Mouse (Mus musculus) urinary bladder, adult 2 months (tissue): ENCODE data around the gene Zfp322a. TPM values are rescaled to one million over a fixed set of nuclear protein-coding genes. Genes with fewer than 3 reads are reported as not detected.
"Not testable (repeated sequence)": the region's sequence is repeated elsewhere in the genome, so short reads cannot be mapped to it uniquely, and the experiment has no call there.

Experiments used
- DNase-seq: peaks from one replicate; pipeline ENCODE4 v3.0.0; 2022; ENCODE audit warnings: low spot score
- polyA plus RNA-seq: library from polyadenylated mRNA; depleted of rRNA; stranded (reverse); fragments of >200 nt; gene quantifications from 2 replicates; pipeline ENCODE4 v1.2.3, GENCODE M21; 2012; rRNA removed

Zfp322a gene
- 12.7 and 15.8 TPM in 2 replicates for polyA plus RNA-seq

DNA sequence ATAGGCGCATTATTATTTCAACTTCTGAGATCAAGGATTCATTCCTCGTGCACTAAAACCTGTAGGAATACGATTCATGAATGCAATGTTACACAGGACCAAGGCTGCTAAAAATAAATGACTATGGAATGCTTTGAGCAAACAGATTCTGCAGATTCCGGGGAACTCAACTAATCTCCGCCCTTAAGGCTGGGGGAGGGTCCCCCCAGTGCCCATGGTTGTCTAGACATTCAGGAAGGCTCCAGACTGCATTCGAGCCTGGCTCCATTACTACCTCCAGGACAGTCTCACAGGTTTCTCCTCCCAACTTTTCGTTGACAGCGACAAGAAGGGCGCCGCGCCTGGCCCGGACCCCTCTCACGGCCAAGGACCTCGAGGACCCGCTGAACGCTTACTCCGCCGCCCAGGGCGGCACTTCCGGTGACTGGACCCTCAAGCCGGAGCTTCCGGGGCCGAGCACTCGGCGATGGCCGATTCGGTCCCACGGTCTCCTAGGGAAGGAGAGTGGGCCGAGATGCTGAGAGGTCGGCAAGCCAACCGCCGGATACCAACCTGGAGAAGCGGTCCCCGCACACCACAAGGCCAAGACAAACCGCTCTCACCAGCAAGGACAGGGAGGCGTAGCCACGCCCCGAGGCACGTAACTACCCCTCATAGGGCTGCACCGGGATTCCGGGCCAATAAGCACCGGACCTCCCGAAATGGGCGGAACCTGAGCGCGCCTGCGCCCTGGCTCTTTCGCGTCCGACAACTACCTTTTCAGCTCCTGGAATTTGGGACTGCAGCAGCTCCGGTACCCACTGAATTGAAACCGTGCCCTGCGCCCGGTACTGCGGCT, at the start of gene Zfp322a:
Gene Zfp322a (minus strand): TSS at position 626 of the 838 bp plus-strand sequence.
- DNase-seq: peak; percentile 92

- DNase-seq: no peak
These were observed 43.9 kb upstream of the Zfp322a start for GRCm38 (mm10) chr13:23412630-23413521.

GRCm38 (mm10) chr13:23412211-23412629, 43.2 kb upstream of the Zfp322a start:
- DNase-seq: no peak

DNA sequence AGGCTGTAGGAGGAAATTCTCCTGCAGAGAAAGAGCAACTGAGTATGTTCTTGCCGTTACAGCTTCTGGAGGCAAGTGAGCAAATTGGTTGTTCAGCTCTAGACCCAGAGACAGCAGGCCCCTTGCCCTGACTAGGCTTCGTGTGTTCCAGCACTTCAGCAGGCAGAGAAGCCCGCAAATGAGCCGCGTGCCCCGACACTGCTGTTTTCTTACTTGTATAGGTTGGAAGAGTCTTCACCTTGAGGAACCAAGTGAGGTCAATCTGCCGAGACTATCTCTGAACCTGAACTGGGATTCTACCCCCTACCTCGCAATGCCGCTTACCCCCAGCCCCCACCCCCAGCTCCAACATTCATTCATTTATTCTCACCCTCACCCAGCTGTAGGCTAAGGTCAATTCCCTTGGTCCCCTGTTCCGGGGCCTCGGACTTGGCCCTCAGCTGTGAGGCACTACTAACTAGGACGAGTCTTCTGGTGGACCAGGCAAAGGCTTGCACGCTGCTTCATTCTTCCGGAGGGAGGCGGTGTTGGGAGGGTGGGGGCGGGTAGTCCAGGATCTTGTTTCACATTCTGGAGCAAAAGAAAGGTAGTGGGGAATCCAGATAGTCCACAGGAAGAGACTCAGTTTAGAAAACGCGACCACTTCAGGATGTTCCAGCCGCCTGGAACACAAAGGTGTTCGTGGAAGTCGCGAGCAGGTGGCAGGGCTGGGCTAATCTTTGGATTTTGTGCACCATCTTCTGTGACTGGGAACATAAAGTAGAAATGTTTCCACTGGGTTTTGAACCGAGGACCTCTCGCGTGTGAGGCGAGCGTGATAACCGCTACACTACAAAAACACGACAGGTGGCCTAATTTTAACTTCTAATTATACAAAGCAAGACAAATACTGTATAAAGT, 42.6 kb upstream of the Zfp322a start:
- no peak for DNase-seq

DNA sequence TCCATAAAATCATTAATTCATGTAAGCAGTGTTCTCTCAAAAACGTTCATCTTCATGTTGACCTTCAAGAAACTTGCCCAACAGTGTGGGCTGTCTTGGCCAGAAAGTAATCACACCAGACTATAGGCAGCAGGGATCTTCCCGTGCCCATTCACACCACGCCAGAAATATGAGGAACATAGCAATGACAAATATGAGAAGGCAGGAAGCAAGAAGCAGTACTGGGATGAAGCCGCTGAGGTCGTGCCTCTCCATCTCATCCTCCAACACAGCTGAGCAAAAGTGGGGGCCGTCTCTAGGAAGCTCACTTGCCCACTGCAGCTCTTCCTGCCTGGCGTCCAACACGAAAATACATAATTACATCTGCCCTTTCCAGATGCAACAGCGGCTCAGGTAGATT, 41.6 kb upstream of the Zfp322a start:
- no peak for DNase-seq

DNA sequence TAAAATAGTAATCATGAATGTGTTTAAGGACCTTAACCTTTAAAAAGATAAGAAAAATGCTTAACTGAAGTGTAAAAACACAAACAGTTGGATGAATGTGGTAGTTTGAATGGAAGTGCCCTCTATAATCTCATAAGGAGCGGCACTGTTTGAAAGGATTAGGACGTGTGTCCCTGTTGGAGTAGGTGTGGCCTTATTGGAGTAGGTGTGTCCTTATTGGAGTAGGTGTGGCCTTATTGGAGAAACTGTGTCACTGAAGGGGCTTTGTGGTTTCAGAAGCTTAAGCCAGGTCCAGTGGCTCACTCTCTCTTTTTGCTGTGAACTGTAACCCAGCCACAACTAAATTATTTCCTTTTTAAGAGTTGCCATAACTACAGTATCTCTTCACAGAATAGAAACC, 33.6 kb upstream of the Zfp322a start:
- DNase-seq: no peak

- DNase-seq: peak; percentile 57
These were observed 32.9 kb upstream of the Zfp322a start for GRCm38 (mm10) chr13:23401683-23402527.

- no peak for DNase-seq
These were observed 32.0 kb upstream of the Zfp322a start for GRCm38 (mm10) chr13:23400771-23401682.

DNA sequence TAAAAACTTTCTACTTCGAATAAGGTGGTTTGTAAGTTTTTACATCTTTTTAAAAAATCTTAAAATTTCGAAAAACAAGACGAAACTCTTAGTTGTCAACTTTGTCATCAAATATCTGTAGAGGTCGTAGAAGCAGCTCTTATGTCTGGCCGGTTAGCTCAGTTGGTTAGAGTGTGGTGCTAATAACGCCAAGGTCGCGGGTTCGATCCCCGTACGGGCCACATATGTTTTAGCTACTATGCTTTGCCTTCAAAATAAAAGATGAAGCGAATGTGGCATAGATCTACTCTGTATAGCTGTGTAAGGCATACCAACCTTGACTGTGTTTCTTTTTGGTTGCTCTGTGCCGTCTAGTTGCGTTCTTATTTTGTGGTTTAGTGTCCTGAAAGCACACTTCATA, 27.9 kb upstream of the Zfp322a start:
- DNase-seq: not testable (repeated sequence)

GRCm38 (mm10) chr13:23396246-23396703, 27.3 kb upstream of the Zfp322a start:
- DNase-seq: peak; percentile 23

DNA sequence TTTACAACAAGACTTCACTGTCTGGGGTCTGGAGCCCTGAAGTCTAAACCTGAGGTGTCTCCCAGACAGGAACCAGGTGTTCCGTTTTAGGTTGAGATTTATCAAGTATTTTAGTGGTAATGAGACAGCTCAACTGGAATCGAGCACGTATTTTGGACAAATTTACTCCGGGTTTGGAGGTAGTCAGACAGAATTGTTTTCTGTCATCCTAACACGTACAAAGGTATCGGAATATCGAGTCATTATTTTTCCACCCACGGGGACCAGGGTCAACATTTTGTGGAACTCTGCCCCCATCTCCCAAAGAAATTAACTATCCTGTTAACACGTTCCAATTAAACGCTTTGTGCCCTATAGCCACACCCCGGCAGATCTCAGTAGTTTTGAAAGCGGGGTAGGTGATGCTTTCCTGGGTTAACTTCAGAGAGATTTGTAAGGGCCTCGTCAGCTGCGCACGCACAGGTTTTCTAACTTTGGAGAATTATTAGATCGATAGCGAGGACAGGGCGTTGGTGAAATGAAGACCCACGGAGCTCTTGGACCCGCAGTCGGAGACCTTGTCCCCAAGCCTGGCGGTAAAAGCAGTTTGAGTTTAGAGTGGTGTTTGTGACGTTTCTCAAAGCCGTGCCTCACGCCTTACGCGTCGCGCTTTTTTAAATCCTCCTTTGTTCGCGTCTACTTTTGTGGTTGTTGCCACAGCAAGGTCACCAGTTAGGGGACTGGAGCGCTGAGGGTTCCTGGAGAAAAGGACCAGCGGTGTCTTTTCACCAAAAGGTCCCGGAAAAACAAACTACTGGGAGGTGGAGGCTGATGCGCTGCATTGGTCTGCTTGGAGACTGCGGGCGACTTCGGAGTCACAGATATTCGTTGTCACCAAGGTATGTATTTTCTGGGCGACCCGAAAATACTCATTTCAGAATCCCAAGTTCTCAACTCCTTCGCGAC, 26.6 kb upstream of the Zfp322a start:
- no peak for DNase-seq

DNA sequence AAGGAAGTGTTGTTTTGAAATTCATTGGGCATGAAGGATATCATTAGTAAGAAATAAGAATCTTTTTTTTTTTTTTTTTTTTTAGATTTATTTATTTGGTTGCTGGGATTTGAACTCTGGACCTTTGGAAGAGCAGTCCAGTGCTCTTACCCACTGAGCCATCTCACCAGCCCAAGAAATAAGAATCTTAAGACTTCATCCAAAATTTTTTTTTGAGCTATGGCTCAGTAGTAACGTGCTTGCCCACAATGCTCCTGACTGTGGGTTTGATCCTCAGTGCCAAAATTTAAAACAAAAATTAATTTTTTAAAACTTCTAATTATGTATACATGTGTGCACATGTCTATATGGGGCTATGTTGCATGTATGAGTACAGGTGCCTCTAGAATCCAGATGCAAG, 18.5 kb upstream of the Zfp322a start:
- DNase-seq: no peak

GRCm38 (mm10) chr13:23383127-23383526, 14.1 kb upstream of the Zfp322a start:
- no peak for DNase-seq

GRCm38 (mm10) chr13:23372433-23372832, 3.4 kb upstream of the Zfp322a start:
- DNase-seq: no peak

GRCm38 (mm10) chr13:23370075-23370474, 1.1 kb upstream of the Zfp322a start:
- no peak for DNase-seq

- DNase-seq: no peak
These were observed 385 bp upstream of the Zfp322a start for GRCm38 (mm10) chr13:23369421-23369765.

GRCm38 (mm10) chr13:23361536-23361935, 7.5 kb downstream of the Zfp322a start:
- no peak for DNase-seq

DNA sequence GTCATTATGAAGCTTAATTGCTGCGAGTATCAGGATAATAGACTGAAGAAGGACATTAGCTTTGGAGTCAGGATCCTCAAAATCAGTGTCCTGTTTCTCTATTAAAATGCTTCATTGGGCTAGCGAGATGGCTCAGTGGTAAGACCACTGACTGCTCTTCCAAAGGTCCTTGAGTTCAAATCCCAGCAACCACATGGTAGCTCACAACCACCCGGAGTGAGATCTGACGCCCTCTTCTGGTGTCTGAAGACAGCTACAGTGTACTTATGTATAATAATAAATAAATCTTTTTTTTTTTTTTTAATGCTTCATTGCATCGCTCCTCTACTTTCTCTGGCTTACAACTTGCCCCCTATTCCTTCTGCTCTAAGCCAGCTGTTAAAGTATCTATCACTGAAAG, 14.5 kb downstream of the Zfp322a start:
- DNase-seq: not testable (repeated sequence)
